Mouse (Mus musculus): ENCODE measurements around the gene Ccnl2. TPM values are rescaled to one million over a fixed set of nuclear protein-coding genes. Genes with fewer than 3 reads are reported as not detected.
A peak's percentile ranks its signal among the peaks of the same experiment; 100 is the strongest.

The Ccnl2 gene
- polyA plus RNA-seq, 1 experiment = 62.5 TPM

- DNase-seq = peak; percentile 23
- Histone ChIP-seq H3K4me3 (replicated peaks; ENCODE audit: extremely low read depth, low read depth, low read length) (no peak overlapping the region), H3K4me1 (ENCODE audit: control insufficient read depth, insufficient read depth, low read length) (peaks cover 14% of the 10 kb centered on the region)
- 49% methylated on average over 2 of the region's 2 CpGs for WGBS
- TF ChIP-seq CTCF (IDR thresholded peaks at IDR 0.05; ENCODE audit: insufficient read depth, low read length) = no peak
- no peak for TF ChIP-seq POLR2A (IDR thresholded peaks at IDR 0.05; ENCODE audit: borderline replicate concordance, extremely low read depth, low read depth, low read length)
Measured at GRCm38 (mm10) chr4:155851951-155852411, 39.7 kb downstream of the Ccnl2 start.

GRCm38 (mm10) chr4:155853421-155853820 is 41.1 kb downstream of the Ccnl2 start:
- Histone ChIP-seq H3K4me3 (replicated peaks; ENCODE audit: extremely low read depth, low read depth, low read length) (no peak overlapping the region), H3K4me1 (ENCODE audit: control insufficient read depth, insufficient read depth, low read length) (peaks cover 10% of the 10 kb centered on the region; the same call in 1 of the 2 replicates)
- TF ChIP-seq CTCF (IDR thresholded peaks at IDR 0.05; ENCODE audit: insufficient read depth, low read length) (no peak), POLR2A (IDR thresholded peaks at IDR 0.05; ENCODE audit: borderline replicate concordance, extremely low read depth, low read depth, low read length) (no peak)
- WGBS = 92% methylated on average over 9 of the region's 9 CpGs
- DNase-seq = no peak

GRCm38 (mm10) chr4:155854991-155855390 is 42.7 kb downstream of the Ccnl2 start:
- 93% methylated on average over 12 of the region's 12 CpGs for WGBS
- no peak for DNase-seq

GRCm38 (mm10) chr4:155856071-155856470 is 43.8 kb downstream of the Ccnl2 start:
- Histone ChIP-seq H3K4me1 (ENCODE audit: control insufficient read depth, insufficient read depth, low read length) (0 out of 2 replicates have a peak, but pooled peaks cover 4% of the 10 kb centered on the region), H3K4me3 (replicated peaks; ENCODE audit: extremely low read depth, low read depth, low read length) (no peak overlapping the region)
- WGBS = 92% methylated on average over 12 of the region's 12 CpGs
- no peak for TF ChIP-seq POLR2A (IDR thresholded peaks at IDR 0.05; ENCODE audit: borderline replicate concordance, extremely low read depth, low read depth, low read length)
- TF ChIP-seq CTCF (IDR thresholded peaks at IDR 0.05; ENCODE audit: insufficient read depth, low read length) = no peak
- no peak for DNase-seq

More at GRCm38 (mm10) chr4:155854991-155855390, 42.7 kb downstream of the Ccnl2 start:
- Histone ChIP-seq H3K4me1 (ENCODE audit: control insufficient read depth, insufficient read depth, low read length) (0 out of 2 replicates have a peak, but pooled peaks cover 4% of the 10 kb centered on the region), H3K4me3 (replicated peaks; ENCODE audit: extremely low read depth, low read depth, low read length) (no peak overlapping the region)
- TF ChIP-seq CTCF (IDR thresholded peaks at IDR 0.05; ENCODE audit: insufficient read depth, low read length) = no peak
- peak; percentile 15; the same call in 1 of the 2 replicates for TF ChIP-seq POLR2A (IDR thresholded peaks at IDR 0.05; ENCODE audit: borderline replicate concordance, extremely low read depth, low read depth, low read length)

- 84% methylated on average over 3 of the region's 3 CpGs for WGBS
- no peak for DNase-seq
- no peak for TF ChIP-seq CTCF (IDR thresholded peaks at IDR 0.05; ENCODE audit: insufficient read depth, low read length)
- TF ChIP-seq POLR2A (IDR thresholded peaks at IDR 0.05; ENCODE audit: borderline replicate concordance, extremely low read depth, low read depth, low read length) = no peak
- H3K4me1 ChIP-seq (ENCODE audit: control insufficient read depth, insufficient read depth, low read length) = 0 out of 2 replicates have a peak, but pooled peaks cover 2% of the 10 kb centered on the region
- H3K4me3 ChIP-seq (replicated peaks; ENCODE audit: extremely low read depth, low read depth, low read length) = no peak overlapping the region
Measured at GRCm38 (mm10) chr4:155856881-155857280, 44.6 kb downstream of the Ccnl2 start.

GRCm38 (mm10) chr4:155859318-155859717 is 47.0 kb downstream of the Ccnl2 start:
- no peak overlapping the region for H3K4me3 ChIP-seq (replicated peaks; ENCODE audit: extremely low read depth, low read depth, low read length)
- H3K4me1 ChIP-seq (ENCODE audit: control insufficient read depth, insufficient read depth, low read length) = no peaks in the 10 kb centered on the region
- 32% methylated on average over 13 of the region's 13 CpGs for WGBS
- no peak for DNase-seq
- TF ChIP-seq POLR2A (IDR thresholded peaks at IDR 0.05; ENCODE audit: borderline replicate concordance, extremely low read depth, low read depth, low read length) = no peak
- no peak for TF ChIP-seq CTCF (IDR thresholded peaks at IDR 0.05; ENCODE audit: insufficient read depth, low read length)

- TF ChIP-seq POLR2A (IDR thresholded peaks at IDR 0.05; ENCODE audit: borderline replicate concordance, extremely low read depth, low read depth, low read length) (no peak), CTCF (IDR thresholded peaks at IDR 0.05; ENCODE audit: insufficient read depth, low read length) (no peak)
- H3K4me3 ChIP-seq (replicated peaks; ENCODE audit: extremely low read depth, low read depth, low read length) = no peak overlapping the region
- no peak for DNase-seq
- H3K4me1 ChIP-seq (ENCODE audit: control insufficient read depth, insufficient read depth, low read length) = no peaks in the 10 kb centered on the region
- WGBS = 84% methylated on average over 7 of the region's 7 CpGs
Measured at GRCm38 (mm10) chr4:155861787-155862186, 49.5 kb downstream of the Ccnl2 start.

- no peak for TF ChIP-seq CTCF (IDR thresholded peaks at IDR 0.05; ENCODE audit: insufficient read depth, low read length)
- TF ChIP-seq POLR2A (IDR thresholded peaks at IDR 0.05; ENCODE audit: borderline replicate concordance, extremely low read depth, low read depth, low read length) = no peak
- DNase-seq = no peak
- Histone ChIP-seq H3K4me3 (replicated peaks; ENCODE audit: extremely low read depth, low read depth, low read length) (no peak within 1 kb of the TSS), H3K4me1 (ENCODE audit: control insufficient read depth, insufficient read depth, low read length) (no peaks in the 10 kb centered on the region)
- WGBS = 81% methylated on average over 5 of the region's 5 CpGs
Measured at GRCm38 (mm10) chr4:155863001-155863400, 50.7 kb downstream of the Ccnl2 start, which contains the start of gene Tas1r3. TSS of gene Tas1r3 (minus strand) at chr4:155863362.

GRCm38 (mm10) chr4:155868614-155869298 is 56.5 kb downstream of the Ccnl2 start:
- TF ChIP-seq POLR2A (IDR thresholded peaks at IDR 0.05; ENCODE audit: borderline replicate concordance, extremely low read depth, low read depth, low read length) = no peak
- no peak for TF ChIP-seq CTCF (IDR thresholded peaks at IDR 0.05; ENCODE audit: insufficient read depth, low read length)
- WGBS = 5% methylated on average over 22 of the region's 22 CpGs
- no peak for DNase-seq
- Histone ChIP-seq H3K4me1 (ENCODE audit: control insufficient read depth, insufficient read depth, low read length) (peaks cover 3% of the 10 kb centered on the region; the same call in 1 of the 2 replicates), H3K4me3 (replicated peaks; ENCODE audit: extremely low read depth, low read depth, low read length) (peak overlapping the region; percentile 89)

Measured in lung, adult 2 months (tissue).